Mouse (Mus musculus) thymus, adult 2 months (tissue): Measurements from ENCODE around the gene Gpc5. TPM values are rescaled to one million over a fixed set of nuclear protein-coding genes. Genes with fewer than 3 reads are reported as not detected.

Source experiments
- DNase-seq: peaks from one replicate; pipeline ENCODE4 v3.0.0; 2021
- H3K27ac ChIP-seq: fragments of 200-500 bp; 2 replicates; pipeline ENCODE4 v1.5.1; 2012; ENCODE audit warnings: low read length, control low read depth; ENCODE audit not compliant: control insufficient read depth, insufficient read depth
- H3K27me3 ChIP-seq: fragments of 200-500 bp; 2 replicates; pipeline ENCODE4 v1.6.1; 2012; ENCODE audit warnings: mild to moderate bottlenecking, low read length, moderate library complexity, mixed read lengths; ENCODE audit not compliant: control insufficient read depth, insufficient read depth
- H3K36me3 ChIP-seq: fragments of 200-500 bp; 2 replicates; pipeline ENCODE4 v1.6.1; 2012; ENCODE audit warnings: mild to moderate bottlenecking, low read length, moderate library complexity; ENCODE audit not compliant: control insufficient read depth, insufficient read depth
- H3K4me1 ChIP-seq: fragments of 200-500 bp; replicated peaks from 2 replicates; pipeline ENCODE4 v1.6.1; 2012; ENCODE audit warnings: low read length; ENCODE audit not compliant: control insufficient read depth, insufficient read depth
- H3K4me3 ChIP-seq: fragments of 200-500 bp; 2 replicates; pipeline ENCODE4 v1.5.1; 2012; ENCODE audit warnings: mild to moderate bottlenecking, low read length, control low read depth, moderate library complexity; ENCODE audit not compliant: control insufficient read depth, insufficient read depth
- CTCF ChIP-seq: fragments of 200-500 bp; IDR thresholded peaks from 2 replicates; pipeline ENCODE4 v1.5.1; 2012; ENCODE audit warnings: mild to moderate bottlenecking, control low read depth, low read length, moderate library complexity, borderline replicate concordance; ENCODE audit not compliant: control insufficient read depth, poor library complexity, insufficient read depth; ENCODE audit errors: extremely low read depth
- POLR2A ChIP-seq: fragments of 200-500 bp; IDR thresholded peaks from 2 replicates; pipeline ENCODE4 v1.6.1; 2012; ENCODE audit warnings: mild to moderate bottlenecking, low read length, control low read depth, moderate library complexity; ENCODE audit not compliant: control insufficient read depth, poor library complexity, insufficient read depth; ENCODE audit errors: extremely low read depth
- WGBS: fragments of 180-500 bp; shearing (Covaris S2); methylation state at CpG from one replicate; pipeline ENCODE4 v1.1.7; 2018; 5-methylcytosine and 5-hydroxymethylcytosine counted together
- polyA plus RNA-seq: library from polyadenylated mRNA; depleted of rRNA; stranded (reverse); fragments of >200 nt; gene quantifications from 2 replicates; pipeline ENCODE4 v1.2.3, GENCODE M21; 2012

Gene Gpc5
- polyA plus RNA-seq, 1 experiment = 0.18 TPM

GRCm38 (mm10) chr14:115679875-115680274 lies 587.9 kb downstream of the Gpc5 start:
- DNase-seq = no peak
- H3K36me3 ChIP-seq = no peaks in the 10 kb centered on the region
- H3K27me3 ChIP-seq = no peaks in the 10 kb centered on the region
- no peak for TF ChIP-seq CTCF
- no peak for TF ChIP-seq POLR2A
- no peak overlapping the region for H3K4me3 ChIP-seq
- no peaks in the 10 kb centered on the region for H3K4me1 ChIP-seq
- 96% methylated on average over 2 of the region's 2 CpGs for WGBS
- no peak overlapping the region for H3K27ac ChIP-seq

GRCm38 (mm10) chr14:115746013-115746412 lies 654.0 kb downstream of the Gpc5 start:
- WGBS = 84% methylated on average over 1 of the region's 1 CpGs
- DNase-seq = no peak

GRCm38 (mm10) chr14:115760241-115760640 lies 668.2 kb downstream of the Gpc5 start:
- TF ChIP-seq CTCF (no peak), POLR2A (no peak)
- H3K27ac ChIP-seq = no peak overlapping the region
- 47% methylated on average over 5 of the region's 5 CpGs for WGBS
- no peaks in the 10 kb centered on the region for H3K27me3 ChIP-seq
- no peak overlapping the region for H3K4me3 ChIP-seq
- no peaks in the 10 kb centered on the region for H3K36me3 ChIP-seq
- no peak for DNase-seq
- no peaks in the 10 kb centered on the region for H3K4me1 ChIP-seq

More at GRCm38 (mm10) chr14:115746013-115746412, 654.0 kb downstream of the Gpc5 start:
- H3K36me3 ChIP-seq = no peaks in the 10 kb centered on the region
- TF ChIP-seq POLR2A (no peak), CTCF (no peak)
- H3K27ac ChIP-seq = no peak overlapping the region
- no peaks in the 10 kb centered on the region for H3K4me1 ChIP-seq
- no peaks in the 10 kb centered on the region for H3K27me3 ChIP-seq
- no peak overlapping the region for H3K4me3 ChIP-seq

GRCm38 (mm10) chr14:115779382-115780177 lies 687.6 kb downstream of the Gpc5 start:
- Histone ChIP-seq H3K4me1 (no peaks in the 10 kb centered on the region), H3K36me3 (no peaks in the 10 kb centered on the region), H3K27ac (no peak overlapping the region), H3K4me3 (no peak overlapping the region), H3K27me3 (no peaks in the 10 kb centered on the region)
- no peak for DNase-seq
- TF ChIP-seq CTCF (no peak), POLR2A (no peak)
- WGBS = 81% methylated on average over 7 of the region's 7 CpGs

- Histone ChIP-seq H3K27ac (no peak overlapping the region), H3K4me1 (no peaks in the 10 kb centered on the region), H3K27me3 (no peaks in the 10 kb centered on the region), H3K4me3 (no peak overlapping the region), H3K36me3 (no peaks in the 10 kb centered on the region)
- no peak for TF ChIP-seq POLR2A
- TF ChIP-seq CTCF = no peak
- DNase-seq = no peak
- WGBS = 45% methylated on average over 2 of the region's 2 CpGs
These were observed 712.7 kb downstream of the Gpc5 start for GRCm38 (mm10) chr14:115804751-115805150.

GRCm38 (mm10) chr14:115819021-115819420 lies 727.0 kb downstream of the Gpc5 start:
- Histone ChIP-seq H3K27ac (no peak overlapping the region), H3K4me1 (no peaks in the 10 kb centered on the region), H3K4me3 (no peak overlapping the region), H3K36me3 (no peaks in the 10 kb centered on the region), H3K27me3 (no peaks in the 10 kb centered on the region)
- WGBS = 3% methylated on average over 1 of the region's 1 CpGs
- TF ChIP-seq POLR2A (no peak), CTCF (no peak)
- no peak for DNase-seq

GRCm38 (mm10) chr14:115821657-115822056 lies 729.6 kb downstream of the Gpc5 start:
- no peak for TF ChIP-seq POLR2A
- no peak for TF ChIP-seq CTCF
- no peak overlapping the region for H3K4me3 ChIP-seq
- 95% methylated on average over 7 of the region's 7 CpGs for WGBS
- no peaks in the 10 kb centered on the region for H3K36me3 ChIP-seq
- no peak for DNase-seq
- no peaks in the 10 kb centered on the region for H3K27me3 ChIP-seq
- no peaks in the 10 kb centered on the region for H3K4me1 ChIP-seq
- no peak overlapping the region for H3K27ac ChIP-seq
